Mouse (Mus musculus) kidney, embryonic 14.5 days (tissue): ENCODE data around the gene Fbxl17. TPM values are rescaled to one million over a fixed set of nuclear protein-coding genes. Genes with fewer than 3 reads are reported as not detected.

Experiments
- ATAC-seq: fragments of 200-750 bp; cut with Nextera tagmentation; 2 replicates; pipeline ENCODE4 v1.8.0; 2017; ENCODE audit warnings: moderate number of reproducible peaks, mild to moderate bottlenecking, moderate TSS enrichment, moderate library complexity; ENCODE audit not compliant: low FRiP score, low TSS enrichment
- H3K27ac ChIP-seq: fragments of 300-500 bp; sonication (generic); 2 replicates; pipeline ENCODE4 v1.5.1; 2014; ENCODE audit warnings: low read depth, mild to moderate bottlenecking, low read length, moderate library complexity, mixed read lengths
- H3K27me3 ChIP-seq: fragments of 300-500 bp; sonication (generic); 2 replicates; pipeline ENCODE4 v1.6.1; 2014; ENCODE audit warnings: mild to moderate bottlenecking, low read length; ENCODE audit not compliant: control insufficient read depth, insufficient read depth
- H3K36me3 ChIP-seq: fragments of 300-500 bp; sonication (generic); 2 replicates; pipeline ENCODE4 v1.6.1; 2014; ENCODE audit warnings: low read length, mixed read lengths; ENCODE audit not compliant: control insufficient read depth, insufficient read depth
- H3K4me1 ChIP-seq: fragments of 300-500 bp; sonication (generic); 2 replicates; pipeline ENCODE4 v1.6.1; 2014; ENCODE audit warnings: low read length, mixed read lengths; ENCODE audit not compliant: control insufficient read depth, insufficient read depth
- H3K4me2 ChIP-seq: fragments of 300-500 bp; sonication (generic); replicated peaks from 2 replicates; pipeline ENCODE4 v1.6.1; 2014; ENCODE audit warnings: low read depth, mild to moderate bottlenecking, low read length
- H3K4me3 ChIP-seq: fragments of 300-500 bp; sonication (generic); 2 replicates; pipeline ENCODE4 v1.5.1; 2014; ENCODE audit warnings: mild to moderate bottlenecking, low read length
- H3K9ac ChIP-seq: fragments of 300-500 bp; sonication (generic); 2 replicates; pipeline ENCODE4 v1.6.1; 2014; ENCODE audit warnings: low read depth, mild to moderate bottlenecking, low read length, moderate library complexity
- H3K9me3 ChIP-seq: fragments of 300-500 bp; sonication (generic); 2 replicates; pipeline ENCODE4 v1.6.1; 2016; ENCODE audit warnings: low read length; ENCODE audit not compliant: control insufficient read depth
- WGBS: fragments of 180-500 bp; shearing (Covaris S2); extraction: QIAGEN DNeasy Blood & Tissue Kit; methylation state at CpG from one replicate; pipeline ENCODE4 v1.1.7; 2014; 5-methylcytosine and 5-hydroxymethylcytosine counted together
- polyA plus RNA-seq: library from polyadenylated mRNA; unstranded; fragments of >200 nt; fragmentation: Nextera tagmentation; extraction: Ambion mirVana; gene quantifications from 2 replicates; pipeline ENCODE4 v1.2.1, GENCODE M21; 2014

Gene Fbxl17
- polyA plus RNA-seq, 1 experiment from 2014 or later, result 8.8 TPM

GRCm38 (mm10) chr17:63500156-63500834 lies 478 bp upstream of the Fbxl17 start:
- H3K27me3 ChIP-seq, result no peaks in the 10 kb centered on the region
- peaks cover 22% of the 10 kb centered on the region; the same call in 1 of the 2 replicates for H3K4me1 ChIP-seq
- H3K9me3 ChIP-seq, result no peaks in the 10 kb centered on the region
- H3K27ac ChIP-seq, result peak overlapping the region; percentile 99
- peak; percentile 86 for ATAC-seq
- peak overlapping the region; percentile 72 for H3K4me2 ChIP-seq
- peak overlapping the region; percentile 90 for H3K4me3 ChIP-seq
- H3K36me3 ChIP-seq, result no peaks in the 10 kb centered on the region
- WGBS, result 1% methylated on average over 54 of the region's 78 CpGs
- peak overlapping the region; percentile 99 for H3K9ac ChIP-seq

GRCm38 (mm10) chr17:63498717-63499635 lies 841 bp downstream of the Fbxl17 start:
- peak overlapping the region; percentile 90 for H3K4me3 ChIP-seq
- no peaks in the 10 kb centered on the region for H3K36me3 ChIP-seq
- peak; percentile 56 for ATAC-seq
- peak overlapping the region; percentile 72 for H3K4me2 ChIP-seq
- no peaks in the 10 kb centered on the region for H3K9me3 ChIP-seq
- H3K27ac ChIP-seq, result peak overlapping the region; percentile 99
- peak overlapping the region; percentile 99 for H3K9ac ChIP-seq
- H3K4me1 ChIP-seq, result peaks cover 25% of the 10 kb centered on the region
- under 1% methylated on average over 29 of the region's 90 CpGs for WGBS
- H3K27me3 ChIP-seq, result no peaks in the 10 kb centered on the region

DNA sequence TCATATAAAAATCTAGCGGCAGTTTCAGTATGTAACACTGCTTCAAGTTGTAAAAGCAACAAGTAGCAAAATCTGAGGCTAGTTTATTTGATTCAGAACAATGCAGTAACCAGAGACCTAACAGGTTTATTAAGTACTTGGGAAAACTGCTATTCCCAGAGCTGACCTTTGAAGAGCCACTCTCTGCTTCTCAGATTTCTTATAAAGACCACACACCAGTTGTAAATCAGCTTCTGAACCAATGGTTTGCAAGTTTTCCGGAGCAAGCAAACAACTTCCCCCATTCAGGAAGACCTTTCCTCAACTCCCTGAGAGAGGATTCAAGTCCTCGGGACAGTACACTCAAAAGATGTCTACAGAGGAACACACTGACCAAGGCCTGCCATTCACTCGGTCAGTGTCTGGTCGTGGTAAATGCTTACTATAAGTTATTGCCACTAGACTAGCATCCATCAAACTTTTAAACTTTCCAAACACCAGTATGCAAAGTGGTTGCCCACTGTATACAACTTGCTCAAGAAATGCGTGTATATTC lies 1.6 kb downstream of the Fbxl17 start:
- Histone ChIP-seq H3K9ac (peak overlapping the region; percentile 99; the same call in 1 of the 2 replicates), H3K4me1 (peaks cover 27% of the 10 kb centered on the region), H3K27ac (peak overlapping the region; percentile 99; the same call in 1 of the 2 replicates), H3K9me3 (no peaks in the 10 kb centered on the region), H3K4me2 (peak overlapping the region; percentile 72), H3K27me3 (no peaks in the 10 kb centered on the region), H3K36me3 (no peaks in the 10 kb centered on the region), H3K4me3 (peak overlapping the region; percentile 90)
- ATAC-seq, result no peak
- 4% methylated on average over 6 of the region's 6 CpGs for WGBS

DNA sequence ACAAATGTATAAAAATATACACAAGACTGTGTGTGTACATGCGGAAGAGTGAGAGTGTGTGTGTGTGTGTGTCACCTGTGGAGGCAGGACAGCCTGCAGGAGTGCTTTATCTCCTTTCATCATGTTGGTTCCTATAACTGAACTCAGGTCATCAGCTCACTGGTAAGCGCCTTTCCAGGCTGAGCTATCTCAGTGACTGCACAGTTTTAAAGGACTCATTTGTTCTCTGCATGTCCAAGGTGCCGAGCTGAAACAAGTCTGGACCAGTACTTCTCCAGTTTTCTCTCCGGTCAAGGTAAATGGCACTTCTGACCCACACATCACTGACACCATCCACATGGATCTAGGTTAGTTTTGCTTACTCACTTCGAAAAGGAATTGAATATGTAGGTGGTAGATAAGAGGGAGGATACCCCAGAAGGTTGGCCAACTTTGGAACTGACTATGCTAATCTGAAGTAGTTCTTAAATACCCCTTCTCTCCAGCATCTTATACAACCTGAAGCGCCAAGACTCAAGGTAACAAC lies 2.5 kb downstream of the Fbxl17 start:
- H3K27ac ChIP-seq, result no peak overlapping the region
- H3K4me2 ChIP-seq, result peak overlapping the region; percentile 72
- H3K4me3 ChIP-seq, result no peak overlapping the region
- no peaks in the 10 kb centered on the region for H3K27me3 ChIP-seq
- H3K9ac ChIP-seq, result no peak overlapping the region
- WGBS, result 78% methylated on average over 6 of the region's 6 CpGs
- ATAC-seq, result no peak
- peaks cover 27% of the 10 kb centered on the region for H3K4me1 ChIP-seq
- no peaks in the 10 kb centered on the region for H3K9me3 ChIP-seq
- H3K36me3 ChIP-seq, result no peaks in the 10 kb centered on the region

GRCm38 (mm10) chr17:63496153-63496552 lies 3.7 kb downstream of the Fbxl17 start:
- H3K9ac ChIP-seq, result no peak overlapping the region
- H3K27ac ChIP-seq, result no peak overlapping the region; the same call in 1 of the 2 replicates
- H3K27me3 ChIP-seq, result no peaks in the 10 kb centered on the region
- H3K4me2 ChIP-seq, result no peak overlapping the region; the same call in 1 of the 2 replicates
- ATAC-seq, result no peak
- H3K36me3 ChIP-seq, result no peaks in the 10 kb centered on the region
- H3K4me1 ChIP-seq, result peaks cover 27% of the 10 kb centered on the region
- WGBS, result 53% methylated on average over 5 of the region's 5 CpGs
- H3K9me3 ChIP-seq, result no peaks in the 10 kb centered on the region
- H3K4me3 ChIP-seq, result no peak overlapping the region

GRCm38 (mm10) chr17:63493876-63494580 lies 5.8 kb downstream of the Fbxl17 start:
- no peak for ATAC-seq

GRCm38 (mm10) chr17:63493274-63493673 lies 6.5 kb downstream of the Fbxl17 start:
- H3K9ac ChIP-seq, result no peak overlapping the region
- no peak overlapping the region for H3K4me2 ChIP-seq
- ATAC-seq, result peak; percentile 41; the same call in 1 of the 2 replicates
- peaks cover 29% of the 10 kb centered on the region for H3K4me1 ChIP-seq
- H3K4me3 ChIP-seq, result no peak overlapping the region
- WGBS, result 48% methylated on average over 5 of the region's 5 CpGs
- H3K36me3 ChIP-seq, result 0 out of 2 replicates have a peak, but pooled peaks cover 4% of the 10 kb centered on the region
- H3K27ac ChIP-seq, result peak overlapping the region; percentile 8; the same call in 1 of the 2 replicates
- no peaks in the 10 kb centered on the region for H3K27me3 ChIP-seq
- no peaks in the 10 kb centered on the region for H3K9me3 ChIP-seq

More at GRCm38 (mm10) chr17:63493876-63494580, 5.8 kb downstream of the Fbxl17 start:
- H3K9me3 ChIP-seq, result no peaks in the 10 kb centered on the region
- H3K4me1 ChIP-seq, result peaks cover 30% of the 10 kb centered on the region
- 58% methylated on average over 7 of the region's 7 CpGs for WGBS
- H3K4me2 ChIP-seq, result no peak overlapping the region
- H3K36me3 ChIP-seq, result 0 out of 2 replicates have a peak, but pooled peaks cover 4% of the 10 kb centered on the region
- H3K4me3 ChIP-seq, result no peak overlapping the region
- no peak overlapping the region for H3K9ac ChIP-seq
- no peaks in the 10 kb centered on the region for H3K27me3 ChIP-seq
- H3K27ac ChIP-seq, result no peak overlapping the region

DNA sequence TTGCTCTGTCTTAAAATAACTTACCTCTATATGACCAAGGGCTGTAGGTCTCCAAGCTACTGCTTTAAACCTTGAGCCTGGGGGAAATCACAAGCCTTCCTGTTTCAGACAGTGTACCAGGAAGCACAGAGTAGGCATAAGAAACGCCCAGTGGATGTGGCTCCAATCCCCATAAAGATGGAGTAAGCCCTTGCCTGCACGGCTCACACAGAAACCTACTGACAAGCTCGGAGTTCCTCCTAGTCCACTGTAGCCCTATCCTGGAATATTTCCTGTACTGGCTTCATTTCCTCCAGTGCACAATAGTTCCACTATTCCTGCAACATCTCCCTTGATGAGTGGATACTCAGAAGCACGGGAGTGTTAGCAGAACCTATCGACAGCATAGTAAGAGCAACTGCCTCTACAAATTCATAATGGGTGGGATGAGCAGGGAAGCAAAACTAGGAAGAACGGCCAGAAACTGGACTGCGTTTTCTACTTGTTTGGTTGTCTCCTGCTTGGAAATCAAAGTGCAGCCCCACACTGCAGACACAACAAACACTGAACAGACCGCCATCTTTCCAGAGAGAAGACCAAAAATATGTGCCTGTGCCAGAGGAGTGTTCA lies 7.0 kb downstream of the Fbxl17 start:
- H3K27me3 ChIP-seq, result no peaks in the 10 kb centered on the region
- H3K4me1 ChIP-seq, result peaks cover 24% of the 10 kb centered on the region
- H3K4me2 ChIP-seq, result no peak overlapping the region
- no peak overlapping the region for H3K4me3 ChIP-seq
- H3K9ac ChIP-seq, result no peak overlapping the region
- peaks cover 8% of the 10 kb centered on the region; the same call in 1 of the 2 replicates for H3K36me3 ChIP-seq
- no peak for ATAC-seq
- no peak overlapping the region for H3K27ac ChIP-seq
- 77% methylated on average over 8 of the region's 8 CpGs for WGBS
- H3K9me3 ChIP-seq, result no peaks in the 10 kb centered on the region
